Mouse (Mus musculus) gastrocnemius, postnatal 25 days (tissue): ENCODE measurements around the gene Hoxa6. TPM values are rescaled to one million over a fixed set of nuclear protein-coding genes. Genes with fewer than 3 reads are reported as not detected.

Experiments
- DNase-seq: peaks from one replicate; pipeline ENCODE4 v3.0.0; 2022
- total RNA-seq, 2 experiments: library from RNA; stranded (reverse); gene quantifications; 1 replicate in 1 of 2; 2 replicates in 1 of 2; pipeline ENCODE4 v1.2.3; 2021

Gene Hoxa6
- total RNA-seq, 2 experiments from 2014 or later, result 1.8 to 2.8 TPM

- no peak for DNase-seq
Measured at GRCm38 (mm10) chr6:52201269-52201668, 7.3 kb downstream of the Hoxa6 start.

- DNase-seq, result no peak
Measured at GRCm38 (mm10) chr6:52200751-52201250, 7.7 kb downstream of the Hoxa6 start.

GRCm38 (mm10) chr6:52200073-52200750 is 8.3 kb downstream of the Hoxa6 start:
- no peak for DNase-seq

- DNase-seq, result no peak
Measured at GRCm38 (mm10) chr6:52197271-52197670, 11.3 kb downstream of the Hoxa6 start.

- DNase-seq, result no peak
Measured at GRCm38 (mm10) chr6:52196811-52197210, 11.7 kb downstream of the Hoxa6 start.

- no peak for DNase-seq
Measured at GRCm38 (mm10) chr6:52194690-52195089, 13.8 kb downstream of the Hoxa6 start.

- peak; percentile 84 for DNase-seq
Measured at GRCm38 (mm10) chr6:52191860-52192550, 16.5 kb downstream of the Hoxa6 start.

- DNase-seq, result no peak
Measured at GRCm38 (mm10) chr6:52190906-52191810, 17.4 kb downstream of the Hoxa6 start, which contains the start of gene Hoxa4. Gene Hoxa4 (minus strand): TSS chr6:52191753.

- no peak for DNase-seq
Measured at GRCm38 (mm10) chr6:52190410-52190809, 18.1 kb downstream of the Hoxa6 start.

GRCm38 (mm10) chr6:52189909-52190308 is 18.6 kb downstream of the Hoxa6 start:
- DNase-seq, result no peak

- DNase-seq, result peak; percentile 69
Measured at GRCm38 (mm10) chr6:52189172-52189591, 19.3 kb downstream of the Hoxa6 start.

GRCm38 (mm10) chr6:52186500-52186899 is 22.0 kb downstream of the Hoxa6 start:
- DNase-seq, result no peak

GRCm38 (mm10) chr6:52185834-52186233 is 22.7 kb downstream of the Hoxa6 start:
- DNase-seq, result no peak

- no peak for DNase-seq
Measured at GRCm38 (mm10) chr6:52185222-52185621, 23.3 kb downstream of the Hoxa6 start.

GRCm38 (mm10) chr6:52184668-52185067 is 23.9 kb downstream of the Hoxa6 start:
- no peak for DNase-seq

GRCm38 (mm10) chr6:52183311-52184080 is 25.0 kb downstream of the Hoxa6 start:
- DNase-seq, result no peak

- no peak for DNase-seq
Measured at GRCm38 (mm10) chr6:52182793-52183192, 25.7 kb downstream of the Hoxa6 start.

GRCm38 (mm10) chr6:52182030-52182429 is 26.5 kb downstream of the Hoxa6 start:
- no peak for DNase-seq

- DNase-seq, result no peak
Measured at GRCm38 (mm10) chr6:52180726-52181125, 27.8 kb downstream of the Hoxa6 start.

- DNase-seq, result no peak
Measured at GRCm38 (mm10) chr6:52180213-52180710, 28.3 kb downstream of the Hoxa6 start.

GRCm38 (mm10) chr6:52179690-52180089 is 28.8 kb downstream of the Hoxa6 start:
- no peak for DNase-seq
